Mouse (Mus musculus): ENCODE results near the gene Psg16. TPM values are rescaled to one million over a fixed set of nuclear protein-coding genes. Genes with fewer than 3 reads are reported as not detected.
"Not testable (repeated sequence)": the region's sequence is repeated elsewhere in the genome, so short reads cannot be mapped to it uniquely, and the experiment has no call there.

The Psg16 gene
- total and polyA plus RNA-seq, 3 experiments = 0.23 to 0.67 TPM; not detected in 1

- Histone ChIP-seq H3K9me3 (replicated peaks; ENCODE audit: insufficient read depth, low read length) (no peaks in the 10 kb centered on the region), H3K4me3 (ENCODE audit: control insufficient read depth in 1 of 2, insufficient read depth in 1 of 2, low read depth in 2 of 2, low read length in 2 of 2) (no peak overlapping the region), H3K4me1 (ENCODE audit: control insufficient read depth in 1 of 2, insufficient read depth in 2 of 2, low read length in 2 of 2) (peaks cover 6 to 21% of the 10 kb centered on the region in 2 experiments), H3K27ac (ENCODE audit: control insufficient read depth, low read depth, low read length) (no peak overlapping the region), H3K27me3 (ENCODE audit: control insufficient read depth in 1 of 2, insufficient read depth in 2 of 2, low read length in 2 of 2) (no peaks in the 10 kb centered on the region), H3K9ac (ENCODE audit: control insufficient read depth, low read depth, low read length, poor library complexity, severe bottlenecking) (no peak overlapping the region), H3K79me2 (ENCODE audit: control insufficient read depth, insufficient read depth, low read length, poor library complexity) (no peaks in the 10 kb centered on the region), H3K36me3 (ENCODE audit: control insufficient read depth in 1 of 2, insufficient read depth in 2 of 2, low read length in 2 of 2) (peaks cover 0 to 9% of the 10 kb centered on the region in 2 experiments; a peak in 2 of 4 replicates)
- peak; percentile 85 for DNase-seq (ENCODE audit: low read depth, low spot score)
- TF ChIP-seq ZC3H11A (IDR thresholded peaks at IDR 0.05; ENCODE audit: low read depth, low read length) (peak; percentile 91), ELF1 (IDR thresholded peaks at IDR 0.05; ENCODE audit: low read depth, low read length) (0 out of 2 replicates have a peak, but pooled peaks have one; percentile 33), CTCF (IDR thresholded peaks at IDR 0.05 in 2 of 3, conservative IDR thresholded peaks at IDR 0.05 in 1 of 3; ENCODE audit: control insufficient read depth in 1 of 3, insufficient read depth in 1 of 3, low read depth in 2 of 3, low read length in 3 of 3, poor library complexity in 1 of 3, severe bottlenecking in 1 of 3) (peak; percentile 84 to 95 (median 85)), MXI1 (IDR thresholded peaks at IDR 0.05; ENCODE audit: low read depth, low read length) (peak; percentile 25; the same call in 1 of the 2 replicates), SIN3A (IDR thresholded peaks at IDR 0.05; ENCODE audit: low read length) (peak; percentile 62; the same call in 1 of the 2 replicates), SMC3 (IDR thresholded peaks at IDR 0.05; ENCODE audit: low read depth, low read length) (peak; percentile 90), MYB (IDR thresholded peaks at IDR 0.05; ENCODE audit: low read depth, low read length) (no peak), EP300 (IDR thresholded peaks at IDR 0.05; ENCODE audit: low read depth in 1 of 2, low read length in 2 of 2) (no peak), RAD21 (IDR thresholded peaks at IDR 0.05; ENCODE audit: low read depth, low read length) (peak; percentile 95), UBTF (IDR thresholded peaks at IDR 0.05; ENCODE audit: borderline replicate concordance, insufficient read depth, low read depth, low read length) (no peak), POLR2AphosphoS2 (IDR thresholded peaks at IDR 0.05; ENCODE audit: low read length) (no peak), ZMIZ1 (IDR thresholded peaks at IDR 0.05; ENCODE audit: low read depth, low read length) (no peak), JUND (IDR thresholded peaks at IDR 0.05; ENCODE audit: low read depth, low read length) (peak; percentile 44; the same call in 1 of the 2 replicates)
These were observed 7.4 kb upstream of the Psg16 start for GRCm38 (mm10) chr7:17066412-17066811.

DNA sequence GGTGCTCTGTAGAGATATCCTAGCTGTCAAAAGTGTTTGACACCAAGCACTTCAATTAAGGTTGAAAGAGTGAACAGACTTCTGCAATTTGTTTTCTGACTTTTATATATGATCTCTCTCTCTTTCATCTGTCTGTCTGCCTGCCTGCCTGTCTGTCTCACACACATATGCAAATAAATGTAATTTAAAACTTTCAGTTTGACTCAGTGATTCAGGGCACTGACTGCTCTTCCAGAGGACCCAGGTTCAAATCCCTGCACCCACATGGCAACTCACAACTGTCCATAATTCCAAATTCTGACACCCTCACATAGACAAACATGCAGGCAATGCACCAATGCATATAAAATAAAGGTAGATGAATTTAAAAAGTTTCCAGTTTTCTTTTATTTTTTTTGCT is 6.8 kb upstream of the Psg16 start:
- TF ChIP-seq UBTF (IDR thresholded peaks at IDR 0.05; ENCODE audit: borderline replicate concordance, insufficient read depth, low read depth, low read length) (no peak), POLR2A (IDR thresholded peaks at IDR 0.05; ENCODE audit: control insufficient read depth in 1 of 2, insufficient read depth in 1 of 2, low read depth in 1 of 2, low read length in 2 of 2, poor library complexity in 1 of 2) (no peak), MEF2A (IDR thresholded peaks at IDR 0.05; ENCODE audit: extremely low read depth, insufficient replicate concordance, low read depth, low read length, poor library complexity, severe bottlenecking) (no peak), CHD2 (IDR thresholded peaks at IDR 0.05; ENCODE audit: low read length) (no peak), MYB (IDR thresholded peaks at IDR 0.05; ENCODE audit: low read depth, low read length) (no peak), ZC3H11A (IDR thresholded peaks at IDR 0.05; ENCODE audit: low read depth, low read length) (no peak), USF2 (IDR thresholded peaks at IDR 0.05; ENCODE audit: borderline replicate concordance in 1 of 2, insufficient read depth in 1 of 2, low read depth in 1 of 2, low read length in 2 of 2) (no peak), MAX (IDR thresholded peaks at IDR 0.05; ENCODE audit: low read length) (no peak), CHD1 (IDR thresholded peaks at IDR 0.05; ENCODE audit: low read depth, low read length) (no peak), SIN3A (IDR thresholded peaks at IDR 0.05; ENCODE audit: low read length) (no peak), EP300 (IDR thresholded peaks at IDR 0.05; ENCODE audit: low read depth in 1 of 2, low read length in 2 of 2) (no peak), SMC3 (IDR thresholded peaks at IDR 0.05; ENCODE audit: low read depth, low read length) (no peak), BHLHE40 (IDR thresholded peaks at IDR 0.05; ENCODE audit: borderline replicate concordance, low read depth, low read length) (no peak), MAZ (IDR thresholded peaks at IDR 0.05; ENCODE audit: low read depth, low read length) (no peak), GATA1 (IDR thresholded peaks at IDR 0.05; ENCODE audit: low read depth, low read length) (no peak), POLR2AphosphoS5 (IDR thresholded peaks at IDR 0.05; ENCODE audit: borderline replicate concordance, low read depth, low read length) (no peak)
- Histone ChIP-seq H3K9ac (ENCODE audit: control insufficient read depth, low read depth, low read length, poor library complexity, severe bottlenecking) (no peak overlapping the region), H3K9me3 (replicated peaks; ENCODE audit: insufficient read depth, low read length) (no peaks in the 10 kb centered on the region), H3K4me3 (ENCODE audit: control insufficient read depth in 1 of 2, insufficient read depth in 1 of 2, low read depth in 2 of 2, low read length in 2 of 2) (no peak overlapping the region), H3K27ac (ENCODE audit: control insufficient read depth, low read depth, low read length) (no peak overlapping the region), H3K36me3 (ENCODE audit: control insufficient read depth in 1 of 2, insufficient read depth in 2 of 2, low read length in 2 of 2) (peaks cover 0 to 9% of the 10 kb centered on the region in 2 experiments; a peak in 2 of 4 replicates), H3K4me1 (ENCODE audit: control insufficient read depth in 1 of 2, insufficient read depth in 2 of 2, low read length in 2 of 2) (peaks cover 6 to 21% of the 10 kb centered on the region in 2 experiments), H3K79me2 (ENCODE audit: control insufficient read depth, insufficient read depth, low read length, poor library complexity) (no peaks in the 10 kb centered on the region), H3K27me3 (ENCODE audit: control insufficient read depth in 1 of 2, insufficient read depth in 2 of 2, low read length in 2 of 2) (no peaks in the 10 kb centered on the region)
- no peak for DNase-seq (ENCODE audit: low read depth, low spot score)

DNA sequence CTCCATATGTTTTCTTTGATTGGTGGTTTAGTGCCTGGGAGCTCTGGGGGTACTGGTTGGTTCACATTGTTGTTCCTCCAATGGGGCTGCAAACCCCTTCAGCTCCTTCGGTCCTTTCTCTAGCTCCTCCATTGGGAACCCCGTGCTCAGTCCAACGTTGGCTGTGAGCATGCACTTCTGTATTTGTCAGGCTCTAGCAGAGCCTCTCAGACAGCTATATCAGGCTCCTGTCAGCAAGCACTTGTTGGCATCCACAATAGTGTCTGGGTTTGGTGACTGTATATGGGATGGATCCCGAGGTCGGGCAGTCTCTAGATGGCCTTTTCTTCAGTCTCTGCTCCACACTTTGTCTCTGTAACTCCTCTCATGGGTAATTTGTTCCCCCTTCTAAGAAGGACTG is 6.2 kb upstream of the Psg16 start:
- not testable (repeated sequence) for H3K27me3 ChIP-seq (ENCODE audit: control insufficient read depth in 1 of 2, insufficient read depth in 2 of 2, low read length in 2 of 2); DNase-seq (ENCODE audit: low read depth, low spot score); H3K9me3 ChIP-seq (replicated peaks; ENCODE audit: insufficient read depth, low read length); H3K79me2 ChIP-seq (ENCODE audit: control insufficient read depth, insufficient read depth, low read length, poor library complexity); H3K36me3 ChIP-seq (ENCODE audit: control insufficient read depth in 1 of 2, insufficient read depth in 2 of 2, low read length in 2 of 2); H3K27ac ChIP-seq (ENCODE audit: control insufficient read depth, low read depth, low read length); H3K9ac ChIP-seq (ENCODE audit: control insufficient read depth, low read depth, low read length, poor library complexity, severe bottlenecking); H3K4me3 ChIP-seq (ENCODE audit: control insufficient read depth in 1 of 2, insufficient read depth in 1 of 2, low read depth in 2 of 2, low read length in 2 of 2)
- peaks cover 6 to 16% of the 10 kb centered on the region in 2 experiments for H3K4me1 ChIP-seq (ENCODE audit: control insufficient read depth in 1 of 2, insufficient read depth in 2 of 2, low read length in 2 of 2)
